Mouse (Mus musculus) liver, adult 2 months (tissue): Measurements from ENCODE around the gene Polr3h. TPM values are rescaled to one million over a fixed set of nuclear protein-coding genes. Genes with fewer than 3 reads are reported as not detected.

ENCODE experiments used
- DNase-seq: peaks from one replicate; pipeline ENCODE4 v3.0.0-alpha.2; 2011; ENCODE audit warnings: low read depth, low spot score; ENCODE audit errors: extremely low read depth
- H3K27ac ChIP-seq: fragments of 200-500 bp; replicated peaks from 2 replicates; pipeline ENCODE4 v1.5.1; 2012; ENCODE audit warnings: low read depth, mild to moderate bottlenecking, control low read depth, inconsistent platforms, low read length; ENCODE audit not compliant: insufficient read depth
- H3K27me3 ChIP-seq: fragments of 200-500 bp; 2 replicates; pipeline ENCODE4 v1.6.1; 2012; ENCODE audit warnings: mild to moderate bottlenecking, moderate library complexity, low read length, inconsistent platforms; ENCODE audit not compliant: control insufficient read depth, insufficient read depth
- H3K36me3 ChIP-seq: fragments of 200-500 bp; 2 replicates; pipeline ENCODE4 v1.6.1; 2012; ENCODE audit warnings: low read length, inconsistent platforms; ENCODE audit not compliant: control insufficient read depth, insufficient read depth
- H3K4me1 ChIP-seq: fragments of 200-500 bp; 2 replicates; pipeline ENCODE4 v1.6.1; 2011; ENCODE audit warnings: low read length; ENCODE audit not compliant: control insufficient read depth, insufficient read depth
- H3K4me3 ChIP-seq: fragments of 200-500 bp; 2 replicates; pipeline ENCODE4 v1.5.1; 2011; ENCODE audit warnings: low read depth, mild to moderate bottlenecking, control low read depth, low read length, moderate library complexity; ENCODE audit not compliant: insufficient read depth
- H3K79me2 ChIP-seq: fragments of 200-500 bp; 2 replicates; pipeline ENCODE4 v1.6.1; 2012; ENCODE audit warnings: inconsistent platforms, mild to moderate bottlenecking, low read length, moderate library complexity; ENCODE audit not compliant: control insufficient read depth, insufficient read depth
- H3K9ac ChIP-seq: fragments of 200-500 bp; 2 replicates; pipeline ENCODE4 v1.6.1; 2012; ENCODE audit warnings: low read depth, mild to moderate bottlenecking, control low read depth, inconsistent platforms, low read length
- CTCF ChIP-seq: fragments of 200-500 bp; IDR thresholded peaks from 2 replicates; pipeline ENCODE4 v1.5.1; 2011; ENCODE audit warnings: low read depth, low read length, control low read depth
- POLR2A ChIP-seq: fragments of 200-500 bp; IDR thresholded peaks from 2 replicates; pipeline ENCODE4 v1.6.1; 2011; ENCODE audit warnings: low read length, control low read depth; ENCODE audit not compliant: insufficient read depth; ENCODE audit errors: extremely low read depth
- WGBS: fragments of 180-500 bp; shearing (Covaris S2); methylation state at CpG from one replicate; pipeline ENCODE4 v1.1.7; 2018; 5-methylcytosine and 5-hydroxymethylcytosine counted together
- polyA plus RNA-seq: library from polyadenylated mRNA; depleted of rRNA; stranded (reverse); fragments of >200 nt; gene quantifications from 2 replicates; pipeline ENCODE4 v1.2.3, GENCODE M21; 2012
- total RNA-seq: library from RNA; depleted of rRNA; stranded (reverse); fragments of >200 nt; gene quantifications from 2 replicates; pipeline ENCODE4 v1.2.3, GENCODE M21; 2014

The Polr3h gene
- total and polyA plus RNA-seq, 2 experiments = 6.4 to 8.3 TPM

DNA sequence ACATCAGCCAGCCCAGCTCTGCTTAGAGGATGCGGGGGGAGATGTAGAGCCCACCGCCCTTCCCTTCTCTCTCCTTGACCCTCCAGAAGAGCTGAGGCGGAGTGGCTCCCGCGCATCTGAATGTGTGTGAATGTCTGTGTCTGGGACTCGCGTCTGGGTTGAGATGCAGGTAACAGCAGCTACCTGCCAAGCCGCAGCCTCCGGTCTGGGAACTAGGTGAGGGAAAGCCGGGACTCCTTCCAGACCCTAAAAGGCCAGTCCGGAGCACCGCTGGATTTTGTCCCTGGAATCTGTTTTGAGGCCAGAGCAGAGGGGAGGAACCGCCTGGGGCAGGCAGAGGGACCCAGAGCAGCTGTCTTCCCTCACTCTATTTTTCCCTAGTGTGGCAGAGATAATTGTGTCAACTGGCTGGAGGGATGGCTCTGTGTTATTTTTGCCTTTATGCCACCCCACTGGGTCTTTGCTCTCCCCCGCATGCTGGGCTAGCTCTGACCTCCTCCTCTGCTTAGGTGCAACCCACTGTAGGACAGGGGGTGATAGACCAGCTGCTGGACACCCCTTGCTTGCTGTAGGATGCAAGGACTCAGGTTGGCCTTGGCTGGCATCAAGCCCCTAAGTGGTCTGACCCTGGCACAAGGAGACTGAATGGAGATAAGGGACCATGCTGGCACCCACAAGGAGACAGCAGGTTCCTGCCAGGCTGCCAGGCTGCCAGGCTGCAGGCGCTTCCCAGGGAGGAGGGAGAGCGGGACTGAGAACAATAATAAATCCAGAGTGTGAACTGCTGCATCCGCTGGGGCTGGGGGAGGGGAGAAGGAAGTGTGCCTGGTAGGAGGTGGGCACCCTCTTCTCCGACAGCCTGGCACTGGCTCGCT lies 11.3 kb upstream of the Polr3h start:
- no peak for DNase-seq
- Histone ChIP-seq H3K4me3 (peak overlapping the region; percentile 49; the same call in 1 of the 2 replicates), H3K9ac (no peak overlapping the region), H3K4me1 (no peaks in the 10 kb centered on the region), H3K27me3 (no peaks in the 10 kb centered on the region), H3K79me2 (no peaks in the 10 kb centered on the region), H3K36me3 (no peaks in the 10 kb centered on the region), H3K27ac (no peak overlapping the region)
- 32% methylated on average over 19 of the region's 19 CpGs for WGBS
- TF ChIP-seq POLR2A (no peak), CTCF (no peak)

DNA sequence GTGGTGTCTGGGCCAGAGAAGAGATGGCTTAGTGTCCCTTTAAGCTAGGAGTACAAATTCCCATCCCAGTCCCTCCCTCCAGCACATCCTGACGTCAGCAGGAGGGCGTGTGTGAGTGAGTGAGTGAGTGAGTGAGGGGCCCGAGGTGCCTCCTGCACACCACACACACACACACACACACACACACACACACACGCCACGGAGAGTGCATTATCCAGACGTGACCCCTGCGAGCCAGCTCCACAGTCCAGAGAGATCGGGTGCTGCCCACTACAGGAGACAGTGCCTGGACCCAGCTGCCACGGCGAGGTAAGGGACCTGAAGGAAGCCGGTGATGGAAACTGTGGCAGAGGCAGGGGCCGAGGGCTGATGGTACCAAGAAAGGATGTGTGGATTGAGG lies 10.6 kb upstream of the Polr3h start, which contains the start of gene Csdc2:
TSS of gene Csdc2 (plus strand) at position 81 of the 400 bp plus-strand sequence.
- Histone ChIP-seq H3K27me3 (no peaks in the 10 kb centered on the region), H3K27ac (no peak within 1 kb of the TSS), H3K9ac (no peak within 1 kb of the TSS), H3K4me1 (no peaks in the 10 kb centered on the region), H3K36me3 (no peaks in the 10 kb centered on the region), H3K79me2 (no peaks in the 10 kb centered on the region), H3K4me3 (peak within 1 kb of the TSS; percentile 49; the same call in 1 of the 2 replicates)
- peak; percentile 6; the same call in 1 of the 2 replicates for TF ChIP-seq CTCF
- no peak for TF ChIP-seq POLR2A
- WGBS = 6% methylated on average over 12 of the region's 12 CpGs
- no peak for DNase-seq

DNA sequence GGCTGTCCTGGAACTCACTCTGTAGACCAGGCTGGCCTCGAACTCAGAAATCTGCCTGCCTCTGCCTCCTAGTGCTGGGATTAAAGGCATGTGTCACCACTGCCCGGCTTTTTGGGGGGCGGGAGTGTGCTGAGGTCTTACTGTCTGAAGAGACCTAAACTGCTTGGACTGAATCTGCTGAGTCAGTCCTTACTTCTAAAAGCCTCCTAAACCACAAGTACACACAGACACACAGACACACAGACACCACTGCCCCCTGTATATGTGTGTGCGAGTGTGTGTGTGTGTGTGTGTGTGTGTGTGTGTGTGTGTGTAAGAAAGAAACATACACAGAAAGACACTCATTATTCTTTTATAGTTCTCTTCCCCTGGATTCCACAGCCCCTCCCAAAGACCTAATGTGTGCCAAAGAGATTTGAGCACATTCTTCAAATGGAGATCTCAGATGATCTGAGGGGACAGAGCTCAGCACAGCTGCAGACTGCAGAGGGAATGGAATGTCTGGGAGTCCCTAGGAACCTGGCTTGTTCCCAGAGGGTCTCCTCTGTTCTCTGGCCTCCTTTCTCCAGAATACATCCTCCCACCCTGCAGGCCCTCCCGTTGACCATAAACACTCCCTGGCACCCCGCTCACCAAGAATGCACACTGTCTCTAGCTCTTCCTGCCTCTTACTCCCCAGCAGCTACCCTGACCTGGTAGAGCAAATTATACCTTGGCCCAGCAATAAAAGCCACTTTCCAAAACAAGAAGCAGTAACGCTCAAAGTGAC lies 10.0 kb upstream of the Polr3h start:
- Histone ChIP-seq H3K79me2 (no peaks in the 10 kb centered on the region), H3K4me3 (no peak overlapping the region; the same call in 1 of the 2 replicates), H3K36me3 (no peaks in the 10 kb centered on the region), H3K27me3 (no peaks in the 10 kb centered on the region), H3K9ac (no peak overlapping the region), H3K4me1 (no peaks in the 10 kb centered on the region), H3K27ac (no peak overlapping the region)
- WGBS = 67% methylated on average over 7 of the region's 7 CpGs
- TF ChIP-seq CTCF = no peak
- TF ChIP-seq POLR2A = no peak
- no peak for DNase-seq

DNA sequence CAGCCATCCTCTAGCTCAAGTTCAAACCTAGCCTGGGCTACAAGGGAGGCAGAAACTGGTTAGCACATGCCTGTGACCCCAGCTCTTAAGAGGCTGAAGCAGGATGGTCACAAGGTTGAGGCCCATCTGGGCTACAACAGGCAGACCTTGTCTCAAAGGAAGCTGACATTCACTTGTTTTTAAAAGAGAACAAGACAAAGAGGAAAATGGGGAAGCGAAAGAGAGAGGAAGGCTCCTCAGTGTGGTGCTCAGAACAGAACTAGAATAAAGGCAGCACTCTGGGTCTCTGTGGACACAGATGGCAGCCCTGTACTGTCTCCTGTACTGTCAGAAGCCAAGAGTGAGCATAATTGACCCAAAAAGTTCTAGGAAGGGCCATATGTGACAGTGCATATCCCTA lies 7.9 kb upstream of the Polr3h start:
- H3K4me1 ChIP-seq = no peaks in the 10 kb centered on the region
- H3K4me3 ChIP-seq = no peak overlapping the region
- H3K9ac ChIP-seq = no peak overlapping the region
- no peaks in the 10 kb centered on the region for H3K36me3 ChIP-seq
- H3K79me2 ChIP-seq = no peaks in the 10 kb centered on the region
- no peaks in the 10 kb centered on the region for H3K27me3 ChIP-seq
- no peak overlapping the region for H3K27ac ChIP-seq
- no peak for DNase-seq
- 100% methylated on average over 1 of the region's 1 CpGs for WGBS
- no peak for TF ChIP-seq CTCF
- no peak for TF ChIP-seq POLR2A

DNA sequence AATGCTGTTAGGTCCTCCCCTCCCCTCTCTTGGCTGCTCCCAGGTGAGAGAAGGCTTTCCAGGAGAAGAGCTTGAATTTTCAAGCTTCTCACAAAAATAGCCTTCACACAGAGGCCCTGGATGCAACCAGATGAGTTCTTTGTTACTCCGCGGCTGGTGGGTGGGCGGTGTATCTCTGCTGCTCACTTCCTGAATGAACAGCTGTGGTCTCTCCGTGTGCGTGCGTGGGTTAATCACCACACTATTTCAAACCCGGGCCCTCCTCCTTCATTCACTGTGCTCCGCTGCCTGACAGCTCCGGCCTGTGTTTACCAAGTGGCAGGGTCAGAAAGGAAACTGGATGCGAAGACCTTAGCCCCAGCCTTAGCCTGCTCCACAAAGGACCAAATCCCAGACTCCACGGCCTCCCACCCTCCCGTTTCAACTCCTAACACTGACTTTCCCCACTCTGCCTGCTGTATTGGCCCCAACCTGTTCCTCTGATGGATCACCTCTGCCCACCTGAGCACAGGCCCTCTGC lies 7.0 kb upstream of the Polr3h start:
- no peaks in the 10 kb centered on the region for H3K27me3 ChIP-seq
- H3K36me3 ChIP-seq = no peaks in the 10 kb centered on the region
- no peak for TF ChIP-seq CTCF
- no peak for TF ChIP-seq POLR2A
- peaks cover 4% of the 10 kb centered on the region; the same call in 1 of the 2 replicates for H3K4me1 ChIP-seq
- no peaks in the 10 kb centered on the region for H3K79me2 ChIP-seq
- WGBS = 60% methylated on average over 12 of the region's 12 CpGs
- H3K27ac ChIP-seq = no peak overlapping the region
- H3K9ac ChIP-seq = no peak overlapping the region
- H3K4me3 ChIP-seq = no peak overlapping the region
- DNase-seq = no peak
